Mouse (Mus musculus): ENCODE measurements at regions not wholly inside any gene's neighbourhood (a gene's known extent, or its start where the extent isn't known, plus 50 kb on each side); places are given as distances from the start of the nearest gene placed in this dataset.

DNA sequence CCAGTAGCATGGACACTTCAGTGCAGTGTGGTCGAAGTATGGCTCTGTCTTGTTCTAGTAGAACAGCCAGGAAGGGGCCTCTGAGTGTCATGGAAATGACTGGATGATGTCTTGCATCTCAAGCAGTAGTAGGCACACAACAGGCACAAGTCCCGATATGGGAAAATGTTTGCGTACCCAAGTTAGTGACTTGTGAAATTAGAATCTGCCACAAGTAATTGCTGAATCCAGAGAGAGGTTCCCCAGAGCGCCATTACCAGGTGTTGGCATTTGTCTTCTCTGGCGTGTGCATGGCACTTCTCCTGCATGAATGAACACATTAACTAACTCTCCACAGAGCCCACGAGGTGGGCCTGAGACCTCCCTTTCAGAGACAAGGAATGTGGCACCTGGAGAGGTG, 199.3 kb downstream of the Ackr3 start:
- TF ChIP-seq CTCF (IDR thresholded peaks at IDR 0.05; ENCODE audit: control insufficient read depth, insufficient read depth, insufficient read length) (no peak), MAX (IDR thresholded peaks at IDR 0.05) (no peak), CEBPB (IDR thresholded peaks at IDR 0.05; ENCODE audit: low read depth) (no peak)
